Mouse (Mus musculus) neural tube, embryonic 14.5 days (tissue): ENCODE data around the gene Ankrd24. TPM values are rescaled to one million over a fixed set of nuclear protein-coding genes. Genes with fewer than 3 reads are reported as not detected.

ENCODE experiments used
- ATAC-seq: fragments of 200-750 bp; cut with Nextera tagmentation; 2 replicates; pipeline ENCODE4 v1.8.0; 2017; ENCODE audit warnings: low read depth, mild to moderate bottlenecking, moderate TSS enrichment, moderate library complexity
- H3K27ac ChIP-seq: fragments of 300-500 bp; sonication (generic); 2 replicates; pipeline ENCODE4 v1.5.1; 2014; ENCODE audit warnings: low read depth, mild to moderate bottlenecking, control low read depth, low read length, moderate library complexity, mixed read lengths
- H3K27me3 ChIP-seq: fragments of 300-500 bp; sonication (generic); 2 replicates; pipeline ENCODE4 v1.6.1; 2014; ENCODE audit warnings: low read length; ENCODE audit not compliant: control insufficient read depth, insufficient read depth
- H3K36me3 ChIP-seq: fragments of 300-500 bp; sonication (generic); 2 replicates; pipeline ENCODE4 v1.6.1; 2014; ENCODE audit warnings: low read length, mixed read lengths; ENCODE audit not compliant: control insufficient read depth, insufficient read depth
- H3K4me1 ChIP-seq: fragments of 300-500 bp; sonication (generic); 2 replicates; pipeline ENCODE4 v1.6.1; 2014; ENCODE audit warnings: low read length; ENCODE audit not compliant: control insufficient read depth, insufficient read depth
- H3K4me2 ChIP-seq: fragments of 300-500 bp; sonication (generic); 2 replicates; pipeline ENCODE4 v1.6.1; 2014; ENCODE audit warnings: mild to moderate bottlenecking, low read depth, low read length, control low read depth
- H3K4me3 ChIP-seq: fragments of 300-500 bp; sonication (generic); 2 replicates; pipeline ENCODE4 v1.5.1; 2014; ENCODE audit warnings: low read depth, low read length, control low read depth, mixed read lengths
- H3K9ac ChIP-seq: fragments of 300-500 bp; sonication (generic); replicated peaks from 2 replicates; pipeline ENCODE4 v1.6.1; 2014; ENCODE audit warnings: low read depth, mild to moderate bottlenecking, control low read depth, low read length, mixed read lengths
- H3K9me3 ChIP-seq: fragments of 300-500 bp; sonication (generic); 2 replicates; pipeline ENCODE4 v1.6.1; 2016; ENCODE audit warnings: low read length; ENCODE audit not compliant: control insufficient read depth
- WGBS: fragments of 180-500 bp; shearing (Covaris S2); extraction: QIAGEN DNeasy Blood & Tissue Kit; methylation state at CpG from one replicate; pipeline ENCODE4 v1.1.7; 2014; 5-methylcytosine and 5-hydroxymethylcytosine counted together
- polyA plus RNA-seq: library from polyadenylated mRNA; unstranded; fragments of >200 nt; fragmentation: Nextera tagmentation; extraction: Ambion mirVana; gene quantifications from 2 replicates; pipeline ENCODE4 v1.2.1, GENCODE M21; 2014

Gene Ankrd24
- polyA plus RNA-seq, 1 experiment from 2014 or later: 16.1 TPM

DNA sequence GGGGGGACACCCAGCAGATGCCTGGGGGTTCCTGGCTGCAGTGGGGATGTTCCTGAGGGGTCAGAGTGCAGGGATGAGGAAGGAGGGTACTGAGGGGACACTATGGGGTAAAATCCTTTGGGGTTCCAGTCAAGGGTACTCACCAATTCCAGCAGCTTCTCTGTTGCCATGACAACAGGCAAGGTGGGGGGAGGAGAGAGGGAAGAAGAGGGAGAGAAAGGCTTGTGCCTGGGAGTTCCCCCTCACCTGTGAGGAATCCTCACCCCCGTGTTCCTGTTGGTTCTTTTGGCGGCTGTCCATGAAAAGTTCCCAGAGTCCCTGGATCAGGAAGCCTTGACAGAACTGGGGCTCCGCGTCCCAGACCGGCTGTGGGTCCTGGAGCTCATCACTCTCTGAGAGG lies 32.7 kb upstream of the Ankrd24 start:
- H3K4me2 ChIP-seq: no peak overlapping the region
- no peaks in the 10 kb centered on the region; the same call in 1 of the 2 replicates for H3K27me3 ChIP-seq
- 39% methylated on average over 5 of the region's 5 CpGs for WGBS

DNA sequence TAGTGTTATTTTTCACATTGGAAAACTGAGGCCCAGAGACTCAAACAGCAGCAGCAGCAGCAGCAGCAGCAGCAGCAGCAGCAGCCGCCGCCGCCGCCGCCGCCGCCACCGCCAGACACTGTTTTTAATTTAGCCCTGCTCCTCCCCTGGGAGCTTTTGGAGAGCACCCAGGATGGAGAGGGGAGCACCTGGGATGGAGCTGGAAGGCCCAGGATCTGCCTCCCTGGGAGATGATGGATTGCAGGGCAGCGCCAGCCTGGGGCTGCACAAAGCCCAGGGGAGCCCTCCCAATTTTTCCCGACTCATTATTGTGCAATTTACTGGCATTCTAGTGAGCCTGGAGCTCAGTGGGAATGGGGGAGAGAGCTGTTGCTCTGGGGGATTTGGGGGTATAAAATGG lies 31.7 kb upstream of the Ankrd24 start:
- under 1% methylated on average over 10 of the region's 10 CpGs for WGBS
- no peaks in the 10 kb centered on the region; the same call in 1 of the 2 replicates for H3K27me3 ChIP-seq
- H3K4me3 ChIP-seq: no peak overlapping the region

More for the DNA sequence above, 32.7 kb upstream of the Ankrd24 start:
- no peak for ATAC-seq
- Histone ChIP-seq H3K36me3 (no peaks in the 10 kb centered on the region), H3K4me3 (no peak overlapping the region), H3K9ac (no peak overlapping the region), H3K9me3 (no peaks in the 10 kb centered on the region), H3K4me1 (peaks cover 24% of the 10 kb centered on the region), H3K27ac (no peak overlapping the region)

DNA sequence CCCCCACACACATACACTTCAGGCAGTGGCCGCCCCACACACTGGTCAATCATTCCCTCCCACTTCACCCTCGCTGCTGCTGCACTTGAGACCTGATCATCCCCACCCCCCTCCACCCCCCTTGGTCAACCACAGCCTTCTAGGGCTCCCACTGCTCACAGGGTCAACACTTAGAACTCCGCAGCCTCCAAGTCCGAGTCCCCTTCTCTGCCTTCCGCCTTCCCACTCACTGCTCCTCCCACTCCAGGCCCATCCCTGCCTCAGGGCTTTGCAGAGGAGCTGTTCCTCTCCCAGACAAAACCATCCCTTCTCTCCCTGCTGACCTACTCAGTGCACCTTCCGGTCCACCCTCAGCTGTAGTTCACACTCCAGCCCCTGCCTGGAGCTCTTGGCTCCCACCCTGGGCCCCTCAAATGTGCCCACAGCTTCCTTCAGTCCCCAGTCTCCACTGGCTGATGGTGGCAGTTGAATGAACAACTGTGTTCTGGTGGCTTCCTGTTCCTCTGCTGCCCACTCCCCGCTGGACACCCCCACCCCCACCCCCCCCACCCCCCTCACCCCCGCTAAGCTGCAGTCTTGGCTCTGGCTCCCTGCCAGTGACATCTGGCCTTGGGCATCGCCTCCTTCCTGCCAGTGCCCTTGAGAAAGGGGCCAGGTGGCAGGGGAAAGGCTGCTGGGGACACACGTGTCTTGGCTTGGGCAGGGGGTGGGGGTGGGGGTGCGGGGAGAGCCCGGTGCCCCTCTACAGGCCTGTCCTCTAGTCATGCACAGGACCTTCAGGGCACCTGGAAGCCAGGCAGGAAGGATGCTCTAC lies 31.0 kb upstream of the Ankrd24 start:
- Histone ChIP-seq H3K27me3 (no peaks in the 10 kb centered on the region; the same call in 1 of the 2 replicates), H3K4me1 (peaks cover 26% of the 10 kb centered on the region), H3K9me3 (no peaks in the 10 kb centered on the region), H3K27ac (peak overlapping the region; percentile 44), H3K4me2 (peak overlapping the region; percentile 38; the same call in 1 of the 2 replicates), H3K36me3 (no peaks in the 10 kb centered on the region), H3K9ac (peak overlapping the region; percentile 7; the same call in 1 of the 2 replicates), H3K4me3 (no peak overlapping the region)
- 6% methylated on average over 12 of the region's 12 CpGs for WGBS
- peak; percentile 16; the same call in 1 of the 2 replicates for ATAC-seq

More for the DNA sequence above, 31.7 kb upstream of the Ankrd24 start:
- Histone ChIP-seq H3K9ac (no peak overlapping the region), H3K36me3 (no peaks in the 10 kb centered on the region), H3K4me1 (peaks cover 26% of the 10 kb centered on the region), H3K27ac (no peak overlapping the region), H3K4me2 (peak overlapping the region; percentile 38; the same call in 1 of the 2 replicates), H3K9me3 (no peaks in the 10 kb centered on the region)
- peak; percentile 21; the same call in 1 of the 2 replicates for ATAC-seq

DNA sequence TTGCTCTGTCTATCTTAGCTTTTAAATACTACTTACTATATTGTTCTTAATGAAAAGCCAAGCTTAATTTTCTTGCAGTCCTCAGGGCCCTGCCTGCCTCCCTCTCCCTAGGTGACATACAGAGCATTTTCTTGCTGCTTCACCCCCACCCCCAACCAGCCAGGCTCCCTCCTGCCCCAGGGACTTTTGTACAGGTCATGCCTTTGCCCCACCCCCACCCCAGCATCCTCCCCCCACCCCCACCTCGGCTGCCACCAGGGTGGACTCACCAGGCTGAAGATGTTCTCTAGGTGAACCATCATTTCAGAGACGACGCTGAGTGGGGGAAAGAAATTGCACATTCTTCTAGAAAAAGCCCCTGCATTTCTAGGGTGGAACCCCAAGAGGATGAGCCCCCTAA lies 30.0 kb upstream of the Ankrd24 start:
- H3K27me3 ChIP-seq: no peaks in the 10 kb centered on the region; the same call in 1 of the 2 replicates
- peaks cover 29% of the 10 kb centered on the region for H3K4me1 ChIP-seq
- no peak overlapping the region for H3K27ac ChIP-seq
- no peak for ATAC-seq
- H3K4me3 ChIP-seq: no peak overlapping the region
- H3K36me3 ChIP-seq: no peaks in the 10 kb centered on the region
- no peak overlapping the region for H3K9ac ChIP-seq
- WGBS: 37% methylated on average over 3 of the region's 3 CpGs
- no peak overlapping the region for H3K4me2 ChIP-seq
- H3K9me3 ChIP-seq: no peaks in the 10 kb centered on the region

DNA sequence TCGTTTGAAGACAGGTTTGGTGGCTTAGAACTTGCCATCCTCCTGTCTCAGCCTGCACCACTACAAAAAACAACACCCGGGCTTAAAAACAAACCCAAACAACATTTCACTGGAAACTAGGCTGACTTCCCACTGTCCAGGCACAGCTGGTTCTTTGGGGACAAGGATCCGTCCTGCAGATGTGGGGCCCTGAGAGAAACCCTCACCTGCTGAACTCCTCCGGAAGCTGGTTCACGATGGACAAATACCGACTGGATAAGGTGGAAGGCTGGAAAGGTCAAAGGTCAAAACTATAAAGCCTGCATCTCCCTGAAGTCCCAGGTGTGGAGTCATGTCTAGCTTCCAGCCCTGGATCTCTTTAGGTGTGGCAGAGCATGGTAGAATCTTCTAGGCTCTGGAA lies 29.5 kb upstream of the Ankrd24 start:
- Histone ChIP-seq H3K36me3 (no peaks in the 10 kb centered on the region), H3K9ac (no peak overlapping the region), H3K4me1 (peaks cover 29% of the 10 kb centered on the region), H3K27ac (no peak overlapping the region), H3K9me3 (no peaks in the 10 kb centered on the region), H3K27me3 (no peaks in the 10 kb centered on the region; the same call in 1 of the 2 replicates), H3K4me2 (no peak overlapping the region), H3K4me3 (no peak overlapping the region)
- no peak for ATAC-seq
- 49% methylated on average over 6 of the region's 6 CpGs for WGBS

DNA sequence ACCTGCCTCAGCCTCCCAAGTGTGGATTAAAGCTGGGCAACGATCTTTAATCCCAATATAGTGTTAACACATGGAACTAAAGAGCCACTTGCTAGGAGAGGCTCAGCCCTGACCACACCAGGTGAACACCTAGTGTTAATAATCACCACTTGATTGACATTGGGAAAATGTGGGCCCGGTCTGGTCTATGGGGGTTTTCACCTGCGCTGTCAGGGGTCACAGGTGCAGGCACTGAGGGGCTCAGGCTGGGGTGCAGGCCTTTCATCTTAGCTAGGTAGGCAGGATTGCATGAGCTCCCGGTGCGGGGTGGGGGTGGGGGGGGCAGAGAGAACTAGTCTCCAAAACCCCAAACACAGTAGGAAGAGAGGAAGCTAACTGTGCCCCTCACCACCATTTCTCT lies 28.7 kb upstream of the Ankrd24 start:
- no peak overlapping the region for H3K4me2 ChIP-seq
- ATAC-seq: no peak
- WGBS: 81% methylated on average over 5 of the region's 5 CpGs
- H3K4me1 ChIP-seq: peaks cover 29% of the 10 kb centered on the region
- no peaks in the 10 kb centered on the region for H3K36me3 ChIP-seq
- no peak overlapping the region for H3K27ac ChIP-seq
- no peaks in the 10 kb centered on the region for H3K9me3 ChIP-seq
- no peak overlapping the region for H3K9ac ChIP-seq
- H3K27me3 ChIP-seq: no peaks in the 10 kb centered on the region; the same call in 1 of the 2 replicates
- H3K4me3 ChIP-seq: no peak overlapping the region

DNA sequence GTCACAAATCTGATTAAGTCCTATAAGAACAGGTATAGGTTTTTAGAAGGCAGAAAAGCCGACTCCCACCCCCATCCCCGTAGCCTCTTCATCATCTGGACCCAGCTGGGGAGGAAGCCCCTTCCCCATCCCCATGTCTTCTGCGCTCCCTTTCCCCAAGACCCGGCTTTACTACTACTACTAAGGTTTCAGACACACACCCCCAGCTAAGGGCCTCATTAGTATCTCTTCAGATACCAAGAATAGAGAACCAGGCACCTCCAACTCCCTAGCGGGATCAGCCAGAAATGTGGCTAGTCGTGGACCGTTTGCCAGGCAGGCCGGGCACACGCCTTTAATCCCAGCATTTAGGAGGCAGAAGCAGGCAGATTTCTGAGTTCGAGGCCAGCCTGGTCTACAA lies 28.2 kb upstream of the Ankrd24 start:
- 49% methylated on average over 10 of the region's 10 CpGs for WGBS
- Histone ChIP-seq H3K9ac (no peak overlapping the region), H3K27ac (no peak overlapping the region), H3K4me2 (no peak overlapping the region), H3K4me1 (peaks cover 29% of the 10 kb centered on the region), H3K4me3 (no peak overlapping the region), H3K9me3 (no peaks in the 10 kb centered on the region), H3K36me3 (no peaks in the 10 kb centered on the region), H3K27me3 (no peaks in the 10 kb centered on the region; the same call in 1 of the 2 replicates)
- no peak for ATAC-seq

DNA sequence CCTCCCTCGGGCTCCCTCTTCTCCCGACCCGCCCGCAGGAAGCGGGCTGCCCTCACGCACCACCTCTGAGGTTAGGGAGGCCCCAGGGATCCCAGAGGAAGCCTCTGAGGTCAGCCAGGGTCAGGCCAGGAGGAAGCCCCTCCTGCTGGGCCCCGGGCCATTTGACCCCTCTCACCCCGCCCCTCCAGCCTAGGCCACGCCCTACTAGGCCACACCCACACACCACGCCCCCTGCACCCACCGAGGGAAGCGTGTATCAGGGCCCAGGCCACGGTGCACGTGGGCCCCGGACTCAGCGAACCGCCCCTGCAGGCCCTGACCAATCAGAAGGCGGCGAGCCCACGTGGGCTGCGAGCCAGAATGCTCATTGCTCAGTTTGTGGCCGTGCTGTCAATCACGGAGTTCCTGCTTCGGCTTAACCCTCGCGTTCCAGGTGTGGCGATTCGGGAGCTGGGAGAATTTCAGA lies 27.6 kb upstream of the Ankrd24 start, which contains the start of gene Tle6:
Gene Tle6 (minus strand): TSS at position 336 of the 466 bp plus-strand sequence.
- WGBS: 1% methylated on average over 28 of the region's 28 CpGs
- 0 out of 2 replicates have a peak within 1 kb of the TSS, but pooled peaks have one; percentile 15 for H3K4me3 ChIP-seq
- H3K9ac ChIP-seq: no peak within 1 kb of the TSS; the same call in 1 of the 2 replicates
- H3K27me3 ChIP-seq: no peaks in the 10 kb centered on the region; the same call in 1 of the 2 replicates
- H3K4me1 ChIP-seq: peaks cover 26% of the 10 kb centered on the region
- no peak within 1 kb of the TSS for H3K27ac ChIP-seq
- H3K9me3 ChIP-seq: no peaks in the 10 kb centered on the region
- H3K36me3 ChIP-seq: no peaks in the 10 kb centered on the region
- H3K4me2 ChIP-seq: peak within 1 kb of the TSS; percentile 43
- peak; percentile 74 for ATAC-seq

DNA sequence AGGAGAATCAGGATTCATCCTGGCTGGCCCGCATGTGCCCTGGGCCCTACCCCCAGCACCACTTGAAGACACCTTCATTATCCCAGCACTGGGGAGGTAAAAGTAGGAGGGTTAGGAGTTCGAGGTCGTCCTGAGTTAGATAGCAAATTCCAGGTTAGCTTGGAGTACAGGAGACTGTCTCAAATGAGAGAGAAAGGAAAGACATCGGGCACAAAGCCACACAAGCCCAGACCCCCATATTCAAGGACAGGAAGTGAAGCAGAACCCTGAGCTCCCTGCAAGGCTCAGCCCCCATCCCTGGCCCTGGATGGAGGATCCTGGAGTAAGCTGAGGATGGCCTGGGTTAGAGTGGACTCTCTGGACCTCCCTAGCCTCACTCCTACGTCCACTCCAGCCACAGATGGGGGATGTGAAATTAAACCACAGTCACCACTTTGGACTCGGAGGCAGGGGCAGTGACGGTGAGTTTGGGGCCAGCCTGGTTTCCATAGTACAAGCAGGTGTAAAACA lies 26.9 kb upstream of the Ankrd24 start:
- Histone ChIP-seq H3K4me2 (peak overlapping the region; percentile 43; the same call in 1 of the 2 replicates), H3K36me3 (no peaks in the 10 kb centered on the region), H3K4me3 (no peak overlapping the region), H3K27me3 (no peaks in the 10 kb centered on the region; the same call in 1 of the 2 replicates), H3K4me1 (peaks cover 20% of the 10 kb centered on the region), H3K9ac (no peak overlapping the region), H3K27ac (no peak overlapping the region), H3K9me3 (no peaks in the 10 kb centered on the region)
- ATAC-seq: peak; percentile 0; the same call in 1 of the 2 replicates
- WGBS: 19% methylated on average over 7 of the region's 7 CpGs
